Mouse (Mus musculus): ENCODE measurements at regions not wholly inside any gene's neighbourhood (a gene's known extent, or its start where the extent isn't known, plus 50 kb on each side); places are given as distances from the start of the nearest gene placed in this dataset.
A peak's percentile ranks its signal among the peaks of the same experiment; 100 is the strongest.

DNA sequence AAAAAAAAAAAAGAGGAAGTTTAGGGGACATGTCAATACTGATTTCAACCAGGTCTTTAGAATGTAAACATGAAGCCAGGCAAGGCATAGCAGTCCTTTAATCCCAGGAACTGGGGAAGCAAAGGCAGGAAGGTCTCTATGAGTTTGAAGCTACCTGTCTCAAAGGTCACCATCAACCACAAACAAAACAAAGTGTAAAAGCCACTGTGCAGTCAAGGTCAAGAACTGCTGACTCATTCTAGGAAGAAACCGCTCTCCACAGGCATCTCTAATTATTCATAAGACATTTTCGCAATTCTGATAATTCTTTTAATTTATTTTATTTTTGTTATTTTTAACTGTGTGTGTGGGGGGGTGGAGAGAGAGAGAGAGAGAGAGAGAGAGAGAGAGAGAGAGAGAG is 364.0 kb downstream of the Cntnap4 start:
- intact Hi-C loops (cut with DNase I): no loop called here
- DNase-seq: no peak

DNA sequence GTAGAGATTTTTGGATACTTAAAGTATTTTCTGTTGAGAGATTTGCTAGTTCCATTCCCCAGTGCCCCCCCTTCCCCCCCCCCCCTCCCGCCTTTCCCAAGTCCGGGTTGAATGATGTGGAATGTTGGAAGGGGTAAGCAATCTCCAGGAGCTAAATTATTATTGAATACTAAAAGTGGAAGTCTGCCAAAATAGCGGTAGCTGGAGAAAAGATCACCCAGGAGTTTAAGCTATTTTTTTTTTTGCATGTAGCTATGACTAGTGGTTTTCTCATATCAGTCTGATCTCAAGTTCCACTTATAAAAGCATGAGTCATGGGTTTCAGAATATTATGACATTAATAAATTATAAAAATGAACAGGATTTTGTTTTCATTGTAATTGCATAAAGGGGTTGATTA is 365.6 kb downstream of the Cntnap4 start:
- no peak for DNase-seq
- intact Hi-C loops (cut with DNase I): no loop called here

DNA sequence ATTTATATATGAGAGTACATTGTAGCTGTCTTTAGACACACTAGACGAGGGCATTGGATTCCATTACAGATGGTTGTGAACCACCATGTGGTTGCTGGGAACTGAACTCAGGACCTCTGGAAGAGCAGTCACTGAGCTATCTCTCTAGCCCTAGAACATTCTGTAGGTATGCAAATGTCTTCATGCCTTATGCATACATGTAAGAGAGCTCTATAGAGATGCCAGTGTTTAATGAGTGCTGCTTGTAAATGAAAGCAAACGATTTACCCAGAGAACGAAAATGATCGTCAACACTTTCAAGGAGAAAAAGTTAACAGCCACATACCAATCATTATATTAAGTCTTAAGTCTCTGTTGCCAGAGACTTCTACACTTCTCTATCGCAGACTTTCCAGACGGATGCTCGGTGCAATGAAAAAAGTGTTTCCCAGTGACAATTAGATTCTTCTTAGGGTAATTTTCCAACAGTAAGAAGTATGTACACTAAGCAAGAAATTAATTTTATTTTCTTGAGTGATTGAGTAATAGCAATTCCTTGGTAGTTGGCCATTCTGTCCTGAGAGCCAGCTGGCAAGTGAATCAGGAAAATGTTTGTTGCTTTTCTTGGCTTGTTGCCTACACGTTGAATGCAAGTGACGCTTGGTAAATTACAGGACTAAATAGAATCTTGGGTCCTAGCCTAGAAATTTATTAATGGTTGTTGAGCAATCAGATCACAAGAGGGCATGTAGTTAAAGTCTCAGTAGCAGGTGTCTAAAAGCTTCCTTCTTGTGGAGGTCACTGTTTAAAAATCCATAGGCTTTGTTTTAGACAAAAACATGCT is 366.3 kb downstream of the Cntnap4 start:
- intact Hi-C loops (cut with DNase I): no loop called here
- peak; percentile 28 for DNase-seq

DNA sequence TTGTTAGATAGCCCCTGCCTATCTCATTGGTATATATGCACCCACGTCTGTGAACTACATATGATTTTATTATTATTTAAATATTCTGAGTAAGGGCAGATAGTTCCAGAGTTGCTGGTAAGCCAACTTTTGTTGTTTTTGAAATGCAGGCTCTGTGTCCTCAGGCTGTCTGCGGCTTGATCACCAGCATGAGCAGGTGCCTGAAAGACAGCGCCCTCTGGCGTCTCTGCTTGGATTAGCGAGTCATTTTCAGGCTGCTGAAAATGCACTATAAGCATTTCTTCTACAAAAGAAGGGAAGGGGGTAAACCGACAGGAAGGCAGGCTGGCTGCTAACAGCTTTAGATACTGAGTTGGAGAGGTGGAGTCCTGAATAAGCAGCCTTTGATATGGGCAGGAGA is 402.6 kb downstream of the Cntnap4 start:
- peak; percentile 47 to 70 for DNase-seq
- intact Hi-C loops (cut with DNase I): loop anchor here (1.0 to 5.0 kb wide), 3 partner anchors 400 to 926 kb away; partner anchors contain the start of gene Cntnap4

DNA sequence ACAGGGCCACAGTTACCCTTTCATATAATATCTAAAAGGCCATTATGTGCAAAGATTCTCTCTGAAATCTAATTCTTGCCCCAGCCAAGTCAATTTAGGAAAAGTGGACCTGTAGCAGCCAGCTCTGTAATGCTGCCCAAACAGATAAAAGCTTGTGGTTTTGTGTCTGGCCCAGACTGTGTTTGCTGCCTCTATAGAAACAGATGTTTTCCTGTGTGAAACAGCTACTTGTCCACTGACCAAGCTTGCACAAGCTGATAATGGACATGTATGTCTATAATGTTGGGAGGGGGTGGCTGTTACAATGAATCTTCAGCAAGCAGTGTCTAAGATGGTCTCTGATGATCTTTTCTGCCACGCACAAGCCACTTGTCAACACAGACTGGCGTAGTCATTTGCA is 405.9 kb downstream of the Cntnap4 start:
- intact Hi-C loops (cut with DNase I): no loop called here
- DNase-seq: no peak

DNA sequence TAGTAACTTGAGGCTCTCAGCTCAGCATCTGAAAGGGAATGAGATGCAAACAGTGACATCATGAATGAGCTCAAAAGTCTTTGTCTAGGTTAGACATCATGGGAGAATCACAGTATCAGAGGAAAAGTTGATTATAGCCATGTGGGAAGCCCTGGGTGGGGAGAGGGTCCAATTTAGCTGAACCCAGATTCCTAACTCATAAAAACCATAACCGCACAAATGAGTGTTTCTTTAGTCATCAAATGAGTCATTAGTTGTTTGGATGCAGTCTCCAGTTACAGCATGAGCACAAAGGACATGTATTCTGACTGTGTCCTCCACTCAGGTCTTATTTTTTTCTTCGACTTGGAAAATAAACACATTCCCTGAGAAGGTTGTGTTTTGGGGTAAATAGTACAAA is 406.5 kb downstream of the Cntnap4 start:
- intact Hi-C loops (cut with DNase I): no loop called here
- no peak for DNase-seq

DNA sequence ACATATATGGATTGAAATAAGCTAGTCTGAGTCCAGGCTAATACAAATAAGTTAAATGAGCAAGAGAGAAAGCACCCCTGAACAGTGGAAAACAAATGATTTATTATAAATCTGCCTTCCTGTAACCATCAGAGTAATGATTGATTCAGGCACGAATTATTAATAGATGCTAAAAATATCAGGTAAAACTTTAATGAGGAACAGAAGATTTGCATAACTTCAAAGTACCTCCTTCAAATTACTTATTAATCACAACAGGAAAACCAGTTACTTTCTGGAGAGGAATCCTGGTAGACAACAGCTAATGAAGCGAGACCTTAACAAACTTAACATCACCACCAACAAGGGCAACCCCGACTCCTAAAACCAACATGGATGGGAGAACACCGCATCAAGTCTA is 423.9 kb downstream of the Cntnap4 start:
- intact Hi-C loops (cut with DNase I): no loop called here
- no peak for DNase-seq

DNA sequence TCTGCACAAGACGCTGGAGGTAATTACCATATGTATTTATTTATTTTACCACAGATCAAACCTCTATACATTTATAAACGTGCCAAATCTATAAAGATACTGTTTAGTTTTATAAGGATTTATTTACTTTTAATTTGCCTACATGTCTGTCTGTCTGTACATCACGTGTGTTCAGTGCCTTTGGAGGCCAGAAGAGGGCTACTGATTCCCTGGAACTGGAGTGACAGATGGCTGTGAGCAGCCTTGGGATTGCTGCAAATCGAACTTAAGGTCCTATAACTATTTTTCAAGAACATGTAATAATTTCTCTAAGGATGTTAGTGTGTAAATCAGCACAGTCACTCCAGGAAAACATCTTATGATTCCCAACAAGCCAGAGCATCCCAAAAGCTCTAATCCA is 437.5 kb downstream of the Cntnap4 start:
- DNase-seq: peak; percentile 2 to 6
- intact Hi-C loops (cut with DNase I): no loop called here

DNA sequence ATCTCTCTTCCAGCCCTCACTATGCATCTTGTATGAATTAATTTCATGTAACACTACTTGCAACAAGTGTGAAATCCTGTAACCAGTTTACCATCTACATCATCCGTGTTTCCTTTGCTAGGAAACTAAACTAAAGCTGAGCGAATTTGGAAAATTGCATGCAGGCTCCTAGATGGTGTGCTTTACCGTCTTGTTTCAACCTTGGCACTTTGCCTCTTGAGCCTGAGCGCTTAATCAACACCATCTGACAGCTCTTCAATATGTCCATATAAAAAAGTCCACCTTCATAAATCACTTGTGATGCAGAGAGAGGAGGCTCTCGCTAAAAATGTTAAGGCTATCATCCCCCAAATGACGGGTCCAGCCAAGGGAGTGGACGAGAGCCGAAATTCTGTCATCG is 459.0 kb downstream of the Cntnap4 start:
- intact Hi-C loops (cut with DNase I): no loop called here
- DNase-seq: no peak

DNA sequence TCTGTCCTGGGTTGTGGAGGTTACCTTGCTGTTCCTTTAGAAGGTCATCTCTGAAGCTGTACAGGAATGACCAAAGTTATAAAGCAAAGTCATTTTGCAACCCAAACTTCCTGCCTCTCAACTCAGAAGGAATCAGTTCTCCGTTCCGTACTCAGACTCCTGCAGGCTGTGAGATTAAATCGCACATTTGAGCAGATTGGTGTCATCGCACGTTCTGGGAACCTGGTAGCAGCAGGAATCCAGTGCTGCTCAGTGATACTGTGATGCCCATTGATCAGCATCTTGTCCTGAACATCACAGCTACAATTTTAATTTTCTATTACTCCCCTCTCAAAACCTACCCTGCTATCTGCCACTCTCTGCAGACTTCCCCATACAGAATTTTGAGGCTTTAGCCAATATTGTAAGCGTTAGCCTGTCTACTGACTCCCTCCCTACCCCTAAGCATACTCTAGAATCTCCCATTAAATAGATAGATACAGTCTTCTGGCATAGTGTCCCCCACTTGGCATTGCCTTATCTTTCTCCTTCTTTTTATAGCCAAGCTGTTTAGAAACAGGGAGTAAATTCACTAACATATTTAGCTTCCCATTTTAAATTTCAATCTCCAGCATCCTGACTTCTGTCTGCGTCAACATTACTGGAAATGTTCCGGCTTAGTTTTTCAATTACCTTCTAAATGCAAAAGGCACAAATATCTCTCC is 482.1 kb downstream of the Cntnap4 start:
- intact Hi-C loops (cut with DNase I): no loop called here

DNA sequence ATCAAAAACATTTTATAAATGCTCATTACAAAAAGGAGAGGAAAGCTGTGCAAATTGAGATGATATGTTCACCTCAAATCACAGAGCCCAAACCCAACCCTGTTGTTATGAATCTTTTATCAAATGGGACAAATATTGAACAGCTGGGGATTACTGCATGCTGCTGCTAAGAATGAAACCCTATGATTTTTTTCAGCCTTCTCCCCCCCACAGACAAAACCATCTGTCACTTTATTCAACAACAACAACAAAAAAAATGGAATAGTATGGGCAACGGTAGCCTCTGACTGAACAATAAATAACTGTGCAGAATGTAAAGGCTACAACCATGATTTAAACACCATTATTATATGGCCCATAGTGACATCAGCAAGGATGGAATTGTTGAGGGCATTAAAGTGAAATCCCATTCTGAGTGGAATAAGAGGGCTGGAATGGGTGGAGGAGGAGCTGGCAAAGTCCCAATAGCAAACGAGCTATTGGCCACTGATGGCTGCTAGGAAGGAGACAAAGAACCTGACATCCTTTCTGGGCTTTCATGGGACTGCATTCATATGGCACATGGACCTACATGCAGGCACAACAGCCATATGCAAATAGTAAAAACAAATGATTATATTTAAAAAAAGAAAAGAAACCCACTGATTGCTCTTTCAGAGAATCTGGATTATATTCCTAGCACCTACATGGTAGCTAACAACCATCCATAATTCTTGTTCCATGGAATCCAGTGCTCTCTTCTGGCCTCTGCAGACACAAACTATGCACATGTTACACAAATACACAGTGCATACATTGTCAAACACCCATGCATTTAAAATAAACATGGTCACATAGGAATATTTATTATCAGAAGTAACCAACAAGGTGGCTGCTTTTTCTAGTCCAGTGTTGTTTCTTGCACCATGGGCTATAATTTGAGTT is 495.7 kb downstream of the Cntnap4 start:
- intact Hi-C loops (cut with DNase I): no loop called here

More for the DNA sequence above, 482.1 kb downstream of the Cntnap4 start:
- no peak for DNase-seq

DNA sequence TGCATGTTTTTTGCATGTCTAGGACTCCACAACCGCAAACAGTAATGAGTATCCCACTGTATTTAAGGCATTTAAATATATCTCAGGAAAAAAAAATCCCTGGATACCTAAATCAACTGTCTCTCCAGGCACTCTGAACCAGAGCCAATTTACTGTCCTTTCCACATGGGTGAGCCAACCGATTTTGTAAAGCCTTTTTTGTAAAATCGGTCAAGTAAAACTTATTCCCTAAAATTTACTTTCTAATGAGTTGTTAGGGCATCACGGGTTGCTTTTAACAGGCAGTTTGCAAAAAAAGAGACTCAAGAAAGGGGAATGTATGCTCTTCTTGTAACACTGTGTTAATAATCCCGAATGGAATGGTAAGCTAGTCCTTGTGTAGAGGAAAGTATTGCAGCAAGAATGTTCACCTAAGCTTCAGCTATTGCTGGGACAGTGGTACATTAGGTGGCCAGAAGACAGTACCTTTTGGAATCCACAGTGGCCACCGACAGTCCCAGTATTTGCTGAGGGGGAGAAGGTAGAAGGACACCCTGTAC is 496.4 kb downstream of the Cntnap4 start:
- intact Hi-C loops (cut with DNase I): no loop called here

More for the DNA sequence above, 495.7 kb downstream of the Cntnap4 start:
- no peak for DNase-seq

DNA sequence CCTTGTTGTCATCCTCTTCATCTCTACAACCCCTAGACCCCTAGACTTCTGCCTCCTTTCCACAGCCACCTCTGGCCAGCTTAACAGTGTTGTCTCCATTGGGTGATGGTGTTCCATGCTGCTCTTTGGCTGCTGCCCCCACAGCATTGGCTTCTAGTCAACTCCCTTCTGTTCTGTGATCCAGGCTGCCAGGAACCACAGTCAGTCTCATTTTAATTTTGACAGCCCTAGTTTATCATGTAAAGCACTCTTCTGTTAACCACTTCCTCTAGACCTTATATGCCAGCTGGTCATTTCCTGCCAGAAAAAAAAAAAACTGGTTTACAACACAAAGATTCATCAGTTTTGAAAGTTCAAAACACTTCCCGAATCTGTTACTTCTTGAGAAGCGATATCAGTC is 514.1 kb downstream of the Cntnap4 start:
- DNase-seq: no peak
- intact Hi-C loops (cut with DNase I): no loop called here

More for the DNA sequence above, 496.4 kb downstream of the Cntnap4 start:
- DNase-seq: no peak

DNA sequence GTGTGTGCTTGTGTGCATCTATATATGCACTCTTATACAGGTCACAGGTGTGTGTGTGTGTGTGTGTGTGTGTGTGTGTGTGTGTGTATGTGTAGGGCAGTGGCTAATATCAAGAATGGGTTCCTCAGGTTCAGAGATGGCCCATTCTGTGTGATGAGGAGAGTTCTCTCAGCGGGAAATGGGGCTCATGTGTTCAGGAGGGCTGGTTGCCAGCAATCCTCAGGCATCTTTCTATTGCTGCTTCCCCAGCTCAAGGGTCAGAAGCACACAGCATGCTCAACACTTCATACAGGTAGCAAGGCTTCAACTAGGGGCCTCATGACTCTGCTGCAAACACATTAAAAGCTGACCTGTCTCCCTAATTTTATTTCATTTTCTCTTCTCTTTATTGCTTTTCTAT is 517.7 kb downstream of the Cntnap4 start:
- intact Hi-C loops (cut with DNase I): no loop called here
- no peak for DNase-seq

DNA sequence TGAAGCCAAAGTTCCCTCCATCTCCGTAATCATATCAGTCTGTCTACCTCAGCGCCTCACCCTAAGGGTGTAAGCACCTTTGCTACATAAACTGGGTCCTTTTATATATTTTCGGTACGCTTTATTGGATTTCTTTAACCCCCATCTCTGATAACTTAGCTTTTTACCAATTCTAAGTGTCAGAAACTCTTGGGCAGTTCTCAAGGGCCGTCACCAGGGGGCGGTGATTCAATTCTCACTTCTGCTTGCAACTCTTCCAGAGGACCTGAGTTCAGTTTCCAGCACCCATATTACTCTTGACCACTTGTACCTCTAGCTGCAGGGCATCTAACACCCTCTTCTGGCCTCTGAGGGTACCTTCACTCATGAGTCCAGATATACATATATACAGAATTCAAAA is 523.7 kb upstream of the Mon1b start:
- DNase-seq: peak in 1 of 2 experiments; percentile 6
- intact Hi-C loops (cut with DNase I): no loop called here

DNA sequence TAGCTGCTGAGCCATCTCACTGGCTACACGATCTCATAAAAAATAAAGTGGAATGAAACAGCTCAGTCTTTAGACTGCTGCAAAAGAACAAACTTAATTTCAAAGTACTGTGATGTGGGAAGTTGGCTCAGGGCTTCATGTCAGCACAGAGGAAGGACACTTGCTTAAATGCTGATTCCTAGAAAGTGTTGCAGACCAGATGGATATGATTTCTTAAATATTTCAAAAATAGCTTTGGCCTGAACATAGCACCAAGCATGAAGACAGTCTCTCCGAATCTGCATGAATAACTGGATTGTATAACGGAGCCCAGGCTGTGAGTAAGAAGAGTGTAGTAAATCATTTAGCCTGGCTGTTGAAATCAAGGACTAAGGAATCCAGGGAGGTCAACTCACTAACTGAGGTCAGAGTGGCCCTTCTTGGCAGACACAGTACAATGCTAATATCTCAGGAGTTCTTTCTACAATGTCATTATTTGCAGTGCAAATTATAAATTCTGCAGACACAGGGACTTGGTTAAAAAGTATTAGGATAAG is 521.2 kb upstream of the Mon1b start:
- no peak for DNase-seq
- intact Hi-C loops (cut with DNase I): no loop called here

DNA sequence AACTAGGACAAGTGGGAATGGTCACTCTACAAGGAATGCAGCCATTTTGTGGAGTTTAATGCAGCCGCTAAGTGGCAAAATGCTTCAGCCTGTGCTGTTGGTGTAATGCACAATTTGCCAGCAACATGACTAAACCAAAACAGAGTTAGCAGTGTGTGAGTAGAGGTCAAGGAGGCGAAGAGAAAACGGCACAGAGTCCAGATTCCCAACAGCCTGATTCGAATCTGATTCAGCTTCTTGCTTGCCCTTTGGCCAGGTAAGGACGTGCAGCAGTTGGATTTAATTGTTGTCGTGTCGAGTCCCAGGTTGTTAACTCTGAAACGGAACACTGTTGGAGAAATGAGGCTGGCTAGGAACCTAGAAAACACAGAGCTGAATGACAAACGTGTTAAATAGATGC is 518.1 kb upstream of the Mon1b start:
- no peak for DNase-seq
- intact Hi-C loops (cut with DNase I): no loop called here

DNA sequence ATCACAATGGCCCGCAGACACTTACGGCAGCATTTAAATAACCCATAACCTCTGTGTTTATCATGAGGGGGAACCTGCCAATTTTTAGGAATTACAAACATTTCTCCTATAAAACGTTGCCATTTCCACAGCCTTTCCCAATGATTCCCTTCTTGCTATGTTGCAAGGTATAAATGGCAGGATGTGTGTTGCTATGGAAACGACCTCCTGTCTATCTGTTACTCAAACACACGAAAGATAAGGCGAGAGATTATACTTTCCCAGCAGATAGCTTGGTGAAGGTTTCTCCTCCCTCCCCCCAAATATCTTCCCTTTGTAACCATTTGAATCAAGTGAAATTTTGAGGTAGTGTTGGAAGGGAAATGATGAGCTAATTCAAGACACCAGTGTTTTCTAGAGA is 509.8 kb upstream of the Mon1b start:
- no peak for DNase-seq
- intact Hi-C loops (cut with DNase I): no loop called here

DNA sequence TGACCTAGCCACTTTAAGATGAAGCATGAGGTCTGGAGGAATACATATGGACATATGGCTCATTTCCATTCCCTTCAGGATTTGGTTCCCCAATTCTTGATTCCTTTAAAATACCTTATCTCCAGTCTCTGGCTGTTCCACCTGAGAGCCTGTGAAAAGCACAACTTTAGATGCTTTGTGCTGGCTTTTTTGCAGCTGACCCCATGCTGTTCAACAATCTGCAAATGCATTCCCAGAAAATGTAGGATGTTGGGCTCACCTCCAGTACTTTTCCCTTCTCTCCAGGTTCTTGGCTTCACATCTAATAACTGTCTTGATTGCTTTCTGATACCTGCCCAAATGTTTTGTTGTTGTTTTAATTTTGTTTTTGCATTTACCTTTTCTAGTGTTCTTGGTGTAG is 498.0 kb upstream of the Mon1b start:
- DNase-seq: no peak
- intact Hi-C loops (cut with DNase I): no loop called here

DNA sequence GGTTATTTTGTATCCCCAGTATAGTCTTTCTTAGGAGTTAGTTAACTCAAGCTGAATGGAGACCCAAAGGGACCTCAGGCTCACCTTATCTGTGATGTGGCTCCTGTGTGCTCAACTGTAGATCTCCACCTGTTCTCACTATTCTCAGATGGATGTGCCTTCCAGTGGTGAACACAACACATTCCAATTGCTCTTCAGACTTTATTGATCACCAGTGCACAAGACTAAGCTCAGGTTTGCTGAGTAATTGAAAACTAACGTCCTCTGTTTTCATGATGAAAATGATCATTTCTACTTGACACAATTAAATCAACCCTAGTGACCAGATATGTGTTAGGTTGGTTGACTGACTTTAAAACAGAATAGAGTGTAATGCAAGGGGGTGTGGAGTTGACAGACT is 495.4 kb upstream of the Mon1b start:
- DNase-seq: no peak
- intact Hi-C loops (cut with DNase I): no loop called here

DNA sequence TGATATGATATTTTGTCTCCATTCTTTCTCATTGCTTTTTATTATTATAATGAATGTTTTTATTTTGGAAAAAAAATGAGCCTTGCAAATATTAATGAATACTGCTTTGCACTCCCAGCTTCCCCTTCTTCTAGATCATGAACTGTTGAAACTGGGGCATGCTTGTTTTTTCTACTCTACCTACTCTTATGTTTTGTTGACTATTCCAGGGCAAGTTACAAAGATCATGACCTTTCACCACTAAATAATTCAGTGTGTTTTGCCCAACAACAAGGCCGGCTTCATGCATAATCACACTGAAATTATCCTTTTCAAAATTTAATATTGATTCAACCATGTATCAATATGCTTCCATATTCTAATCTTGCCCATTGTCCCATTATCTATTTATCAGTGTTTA is 494.3 kb upstream of the Mon1b start:
- intact Hi-C loops (cut with DNase I): no loop called here

More for the DNA sequence above, 494.3 kb upstream of the Mon1b start:
- no peak for DNase-seq
